Mouse (Mus musculus) MEL (cell line): ENCODE results near the gene Clic4. TPM values are rescaled to one million over a fixed set of nuclear protein-coding genes. Genes with fewer than 3 reads are reported as not detected.

ENCODE experiments used
- DNase-seq: peaks from one replicate; pipeline ENCODE4 v3.0.0; 2011; ENCODE audit warnings: low read depth, low spot score
- H3K27ac ChIP-seq: 2 replicates; pipeline ENCODE4 v1.5.1; 2012; ENCODE audit warnings: low read depth, mild to moderate bottlenecking, control low read depth, low read length, moderate library complexity; ENCODE audit not compliant: control insufficient read depth
- H3K27me3 ChIP-seq, 2 experiments: fragments of 150-350 bp in 1 of 2; sonication (generic) in 1 of 2; 2 replicates each; pipeline ENCODE4 v1.6.1; 2012; ENCODE audit warnings: low read length in 2 of 2, mild to moderate bottlenecking in 2 of 2, improper control_type of control experiment in 1 of 2, moderate library complexity in 1 of 2; ENCODE audit not compliant: insufficient read depth in 2 of 2, control insufficient read depth in 1 of 2
- H3K36me3 ChIP-seq, 2 experiments: 2 replicates each; pipeline ENCODE4 v1.6.1; 2012 to 2014; ENCODE audit warnings: low read length in 2 of 2, improper control_type of control experiment in 1 of 2, inconsistent platforms in 1 of 2, mild to moderate bottlenecking in 1 of 2; ENCODE audit not compliant: insufficient read depth in 2 of 2, control insufficient read depth in 1 of 2
- H3K4me1 ChIP-seq, 2 experiments: fragments of 150-350 bp in 1 of 2; sonication (generic) in 1 of 2; 2 replicates each; pipeline ENCODE4 v1.6.1; 2012; ENCODE audit warnings: low read length in 2 of 2, improper control_type of control experiment in 1 of 2, mild to moderate bottlenecking in 1 of 2; ENCODE audit not compliant: insufficient read depth in 2 of 2, control insufficient read depth in 1 of 2
- H3K4me3 ChIP-seq, 2 experiments: fragments of 150-350 bp in 1 of 2; sonication (generic) in 1 of 2; 2 replicates each; pipeline ENCODE4 v1.5.1; 2012; ENCODE audit warnings: low read depth in 2 of 2, low read length in 2 of 2, mild to moderate bottlenecking in 2 of 2, moderate library complexity in 2 of 2, control low read depth in 1 of 2, improper control_type of control experiment in 1 of 2; ENCODE audit not compliant: control insufficient read depth in 1 of 2, insufficient read depth in 1 of 2
- H3K79me2 ChIP-seq: 2 replicates; pipeline ENCODE4 v1.6.1; 2012; ENCODE audit warnings: mild to moderate bottlenecking, low read length, moderate library complexity; ENCODE audit not compliant: control insufficient read depth, poor library complexity, insufficient read depth
- H3K9ac ChIP-seq: 2 replicates; pipeline ENCODE4 v1.6.1; 2012; ENCODE audit warnings: low read depth, mild to moderate bottlenecking, control low read depth, low read length, moderate library complexity; ENCODE audit not compliant: control insufficient read depth, poor library complexity, severe bottlenecking
- H3K9me3 ChIP-seq: fragments of 150-350 bp; sonication (generic); replicated peaks from 2 replicates; pipeline ENCODE4 v1.6.1; 2012; ENCODE audit warnings: mild to moderate bottlenecking, low read length, improper control_type of control experiment, moderate library complexity; ENCODE audit not compliant: insufficient read depth
- BHLHE40 ChIP-seq: IDR thresholded peaks from 2 replicates; pipeline ENCODE4 v1.6.1; 2012; ENCODE audit warnings: low read depth, mild to moderate bottlenecking, inconsistent platforms, low read length, improper control_type of control experiment, borderline replicate concordance
- CHD1 ChIP-seq: IDR thresholded peaks from 2 replicates; pipeline ENCODE4 v1.6.1; 2012; ENCODE audit warnings: low read depth, mild to moderate bottlenecking, inconsistent platforms, low read length, improper control_type of control experiment
- CHD2 ChIP-seq: IDR thresholded peaks from 2 replicates; pipeline ENCODE4 v1.6.1; 2011; ENCODE audit warnings: low read length, improper control_type of control experiment
- ELF1 ChIP-seq: IDR thresholded peaks from 2 replicates; pipeline ENCODE4 v1.6.1; 2014; ENCODE audit warnings: low read depth, mild to moderate bottlenecking, inconsistent platforms, low read length, improper control_type of control experiment, moderate library complexity
- EP300 ChIP-seq, 2 experiments: IDR thresholded peaks; 2 replicates each; pipeline ENCODE4 v1.6.1; 2011; ENCODE audit warnings: improper control_type of control experiment in 2 of 2, low read length in 2 of 2, low read depth in 1 of 2, mild to moderate bottlenecking in 1 of 2
- KAT2A ChIP-seq: conservative IDR thresholded peaks from 2 replicates; pipeline ENCODE4 v1.6.1; 2012; ENCODE audit warnings: low read depth, low read length, improper control_type of control experiment, inconsistent platforms
- MEF2A ChIP-seq: IDR thresholded peaks from 2 replicates; pipeline ENCODE4 v1.6.1; 2014; ENCODE audit warnings: low read depth, mild to moderate bottlenecking, inconsistent platforms, low read length, improper control_type of control experiment; ENCODE audit not compliant: poor library complexity, insufficient replicate concordance, severe bottlenecking; ENCODE audit errors: extremely low read depth
- MXI1 ChIP-seq: IDR thresholded peaks from 2 replicates; pipeline ENCODE4 v1.6.1; 2011; ENCODE audit warnings: mild to moderate bottlenecking, low read depth, low read length, improper control_type of control experiment
- MYC ChIP-seq: IDR thresholded peaks from 2 replicates; pipeline ENCODE4 v1.6.1; 2011; ENCODE audit warnings: low read depth, mild to moderate bottlenecking, low read length, improper control_type of control experiment, moderate library complexity
- POLR2AphosphoS2 ChIP-seq: IDR thresholded peaks from 2 replicates; pipeline ENCODE4 v1.6.1; 2011; ENCODE audit warnings: low read length, improper control_type of control experiment
- RAD21 ChIP-seq: IDR thresholded peaks from 2 replicates; pipeline ENCODE4 v1.6.1; 2011; ENCODE audit warnings: mild to moderate bottlenecking, low read depth, low read length, improper control_type of control experiment
- RCOR1 ChIP-seq: IDR thresholded peaks from 2 replicates; pipeline ENCODE4 v1.6.1; 2012; ENCODE audit warnings: low read depth, mild to moderate bottlenecking, inconsistent platforms, low read length, improper control_type of control experiment
- TBP ChIP-seq: IDR thresholded peaks from 2 replicates; pipeline ENCODE4 v1.8.0; 2011; ENCODE audit warnings: low read depth, low read length, improper control_type of control experiment
- UBTF ChIP-seq: IDR thresholded peaks from 2 replicates; pipeline ENCODE4 v1.6.1; 2012; ENCODE audit warnings: low read depth, mild to moderate bottlenecking, inconsistent platforms, low read length, improper control_type of control experiment, moderate library complexity, borderline replicate concordance; ENCODE audit not compliant: insufficient read depth
- USF1 ChIP-seq: IDR thresholded peaks from 2 replicates; pipeline ENCODE4 v1.6.1; 2014; ENCODE audit warnings: low read depth, mild to moderate bottlenecking, inconsistent platforms, low read length, improper control_type of control experiment, moderate library complexity
- ZKSCAN1 ChIP-seq: IDR thresholded peaks from 2 replicates; pipeline ENCODE4 v1.6.1; 2012; ENCODE audit warnings: low read depth, mild to moderate bottlenecking, inconsistent platforms, low read length, improper control_type of control experiment, moderate library complexity
- ZMIZ1 ChIP-seq: IDR thresholded peaks from 2 replicates; pipeline ENCODE4 v1.6.1; 2012; ENCODE audit warnings: low read depth, mild to moderate bottlenecking, inconsistent platforms, low read length, improper control_type of control experiment, moderate library complexity
- polyA plus RNA-seq, 2 experiments: library from polyadenylated mRNA; stranded (reverse) in 1 of 2; unstranded in 1 of 2; fragments of >175 nt in 1 of 2; fragments of >200 nt in 1 of 2; gene quantifications; 2 replicates each; pipeline versions ENCODE4 v1.2.1 to v1.2.4; 2012; ENCODE audit warnings: low replicate concordance in 2 of 2, low read depth in 1 of 2; ENCODE audit not compliant: insufficient read length in 2 of 2, insufficient read depth in 1 of 2, missing spikeins in 1 of 2
- total RNA-seq: library from RNA; depleted of rRNA; stranded (reverse); fragments of 300-350 nt; gene quantifications from 2 replicates; pipeline ENCODE4 v1.2.3, GENCODE M21; 2012

The Clic4 gene
- total and polyA plus RNA-seq, 3 experiments: 32.9 to 274 (median 83.8) TPM

DNA sequence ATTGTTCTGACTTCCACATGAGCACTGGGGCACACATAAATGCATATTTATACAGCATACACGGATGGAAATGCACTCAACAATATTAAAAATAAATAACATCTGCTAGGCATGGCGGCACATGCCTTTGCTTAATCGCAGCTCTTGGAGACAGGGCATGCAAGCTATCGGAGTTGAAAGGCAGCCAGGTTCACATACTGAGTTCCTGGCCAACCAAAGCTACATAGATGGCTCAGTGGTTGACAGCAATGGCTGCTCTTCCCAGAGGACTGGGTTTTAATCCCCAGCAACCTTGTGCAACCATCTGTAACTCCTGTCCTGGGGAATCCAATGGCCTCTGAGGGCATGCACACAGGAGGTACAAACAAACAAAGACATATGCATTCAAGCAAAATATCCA is 44.9 kb upstream of the Clic4 start:
- Histone ChIP-seq H3K27me3 (no peaks in the 10 kb centered on the region), H3K79me2 (no peaks in the 10 kb centered on the region; the same call in 1 of the 2 replicates), H3K9me3 (no peaks in the 10 kb centered on the region), H3K27ac (no peak overlapping the region), H3K9ac (no peak overlapping the region), H3K4me1 (peaks cover 0 to 5% of the 10 kb centered on the region in 2 experiments; a peak in 2 of 4 replicates), H3K36me3 (peaks cover 3 to 8% of the 10 kb centered on the region in 2 experiments), H3K4me3 (no peak overlapping the region)
- no peak for DNase-seq
- TF ChIP-seq MEF2A: no peak
- no peak for TF ChIP-seq TBP
- TF ChIP-seq POLR2AphosphoS2: no peak
- TF ChIP-seq RCOR1: no peak
- TF ChIP-seq MXI1: no peak
- no peak for TF ChIP-seq KAT2A
- TF ChIP-seq ELF1: no peak
- no peak for TF ChIP-seq USF1
- no peak for TF ChIP-seq CHD2

DNA sequence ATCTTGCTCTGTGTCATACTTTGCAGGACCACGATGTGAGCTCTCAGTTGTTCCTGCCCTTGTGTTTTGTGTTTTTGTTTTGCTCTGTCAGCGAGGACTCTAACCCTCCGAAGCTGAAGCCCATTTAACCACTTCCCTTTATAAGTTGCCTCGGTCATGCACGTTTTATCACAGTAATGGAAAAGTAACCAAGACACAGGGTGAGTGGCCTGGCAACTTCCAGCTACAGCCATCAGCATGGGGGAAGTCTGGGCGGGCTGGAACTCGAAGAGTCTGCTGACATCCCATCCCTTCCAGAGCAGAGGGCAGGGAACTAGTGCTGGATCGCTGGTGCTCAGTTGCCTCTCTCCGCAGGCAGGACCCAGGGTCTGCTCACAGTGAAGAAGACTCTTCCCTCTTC is 42.7 kb upstream of the Clic4 start:
- Histone ChIP-seq H3K4me1 (peaks cover 0 to 8% of the 10 kb centered on the region in 2 experiments; a peak in 2 of 4 replicates), H3K79me2 (no peaks in the 10 kb centered on the region; the same call in 1 of the 2 replicates), H3K9ac (no peak overlapping the region), H3K36me3 (peaks cover 2 to 7% of the 10 kb centered on the region in 2 experiments; a peak in 3 of 4 replicates), H3K4me3 (no peak overlapping the region), H3K9me3 (no peaks in the 10 kb centered on the region), H3K27ac (peak overlapping the region; percentile 96; the same call in 1 of the 2 replicates), H3K27me3 (no peaks in the 10 kb centered on the region)
- DNase-seq: peak; percentile 37
- TF ChIP-seq RAD21 (no peak), USF1 (no peak), EP300 (IDR thresholded peaks at IDR 0.05; ENCODE audit: low read depth in 1 of 2, low read length in 2 of 2) (no peak), MXI1 (no peak), KAT2A (no peak), ZMIZ1 (no peak), UBTF (no peak), CHD2 (no peak), MYC (no peak), ZKSCAN1 (no peak), CHD1 (no peak), BHLHE40 (no peak)
